Mouse (Mus musculus): Measurements from ENCODE around the gene Ap2a2. TPM values are rescaled to one million over a fixed set of nuclear protein-coding genes. Genes with fewer than 3 reads are reported as not detected.

Ap2a2 gene
- total and polyA plus RNA-seq, 3 experiments, result 34.7 to 67.9 (median 59.5) TPM

DNA sequence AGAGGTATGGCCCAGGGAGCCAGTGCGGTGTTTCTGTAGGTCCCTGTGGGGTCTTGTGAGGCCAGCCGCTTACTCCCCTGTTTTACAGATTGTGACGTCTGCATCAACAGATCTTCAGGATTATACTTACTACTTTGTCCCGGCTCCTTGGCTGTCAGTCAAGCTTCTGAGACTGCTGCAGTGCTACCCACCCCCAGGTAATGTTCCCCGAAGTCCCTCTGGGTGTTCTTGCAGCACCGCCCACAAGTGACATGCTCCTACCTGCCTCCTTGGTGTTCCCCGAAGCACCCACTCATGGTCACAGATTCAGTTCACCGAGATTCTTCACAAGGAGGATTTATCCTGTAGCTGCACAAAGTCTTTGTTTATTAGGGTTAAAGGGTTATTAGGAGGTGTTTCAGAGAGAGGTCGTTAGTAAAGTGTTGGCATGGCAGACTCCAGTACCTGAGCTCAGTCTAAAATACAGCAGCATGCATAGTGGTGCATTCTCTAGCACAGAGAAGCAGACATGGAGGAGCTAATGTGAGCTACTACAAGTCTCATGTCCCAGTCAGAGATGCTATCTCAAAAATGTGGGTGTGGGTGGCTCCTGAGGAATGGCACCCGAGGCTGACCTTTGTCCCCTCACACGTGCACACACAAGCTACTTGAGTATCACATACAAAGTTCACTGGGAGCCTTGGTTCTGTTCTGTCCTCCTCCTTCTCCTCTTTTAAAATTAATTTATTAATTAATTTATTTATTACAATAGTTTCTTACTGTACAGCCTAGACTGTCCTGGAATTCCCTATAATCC, 47.9 kb downstream of the Ap2a2 start:
- Histone ChIP-seq H3K9me3 (replicated peaks; ENCODE audit: insufficient read depth, low read length) (no peaks in the 10 kb centered on the region), H3K27me3 (ENCODE audit: control insufficient read depth in 1 of 2, insufficient read depth in 2 of 2, low read length in 2 of 2) (no peaks in the 10 kb centered on the region), H3K4me1 (ENCODE audit: control insufficient read depth in 1 of 2, insufficient read depth in 2 of 2, low read length in 2 of 2) (no peaks in the 10 kb centered on the region), H3K4me3 (ENCODE audit: control insufficient read depth in 1 of 2, insufficient read depth in 1 of 2, low read depth in 2 of 2, low read length in 2 of 2) (no peak overlapping the region), H3K79me2 (ENCODE audit: control insufficient read depth, insufficient read depth, low read length, poor library complexity) (no peaks in the 10 kb centered on the region), H3K9ac (ENCODE audit: control insufficient read depth, low read depth, low read length, poor library complexity, severe bottlenecking) (no peak overlapping the region), H3K36me3 (ENCODE audit: control insufficient read depth in 1 of 2, insufficient read depth in 2 of 2, low read length in 2 of 2) (peaks cover 0 to 7% of the 10 kb centered on the region in 2 experiments; a peak in 2 of 4 replicates), H3K27ac (ENCODE audit: control insufficient read depth, low read depth, low read length) (no peak overlapping the region)
- no peak for DNase-seq (ENCODE audit: low read depth, low spot score)
- TF ChIP-seq MAX (IDR thresholded peaks at IDR 0.05; ENCODE audit: low read length) (no peak), POLR2AphosphoS5 (IDR thresholded peaks at IDR 0.05; ENCODE audit: borderline replicate concordance, low read depth, low read length) (no peak), ZMIZ1 (IDR thresholded peaks at IDR 0.05; ENCODE audit: low read depth, low read length) (no peak)

- Histone ChIP-seq H3K36me3 (ENCODE audit: control insufficient read depth in 1 of 2, insufficient read depth in 2 of 2, low read length in 2 of 2) (peaks cover 0 to 7% of the 10 kb centered on the region in 2 experiments; a peak in 2 of 4 replicates), H3K9ac (ENCODE audit: control insufficient read depth, low read depth, low read length, poor library complexity, severe bottlenecking) (no peak overlapping the region), H3K4me1 (ENCODE audit: control insufficient read depth in 1 of 2, insufficient read depth in 2 of 2, low read length in 2 of 2) (no peaks in the 10 kb centered on the region), H3K4me3 (ENCODE audit: control insufficient read depth in 1 of 2, insufficient read depth in 1 of 2, low read depth in 2 of 2, low read length in 2 of 2) (no peak overlapping the region), H3K79me2 (ENCODE audit: control insufficient read depth, insufficient read depth, low read length, poor library complexity) (no peaks in the 10 kb centered on the region), H3K9me3 (replicated peaks; ENCODE audit: insufficient read depth, low read length) (no peaks in the 10 kb centered on the region), H3K27me3 (ENCODE audit: control insufficient read depth in 1 of 2, insufficient read depth in 2 of 2, low read length in 2 of 2) (no peaks in the 10 kb centered on the region), H3K27ac (ENCODE audit: control insufficient read depth, low read depth, low read length) (no peak overlapping the region)
- TF ChIP-seq SMC3 (IDR thresholded peaks at IDR 0.05; ENCODE audit: low read depth, low read length) (no peak), CTCF (IDR thresholded peaks at IDR 0.05 in 2 of 3, conservative IDR thresholded peaks at IDR 0.05 in 1 of 3; ENCODE audit: control insufficient read depth in 1 of 3, insufficient read depth in 1 of 3, low read depth in 2 of 3, low read length in 3 of 3, poor library complexity in 1 of 3, severe bottlenecking in 1 of 3) (no peak), MAZ (IDR thresholded peaks at IDR 0.05; ENCODE audit: low read depth, low read length) (no peak), MYC (IDR thresholded peaks at IDR 0.05; ENCODE audit: low read depth, low read length) (no peak), HCFC1 (IDR thresholded peaks at IDR 0.05; ENCODE audit: low read depth, low read length) (no peak), TCF12 (IDR thresholded peaks at IDR 0.05; ENCODE audit: low read depth, low read length) (no peak), ELF1 (IDR thresholded peaks at IDR 0.05; ENCODE audit: low read depth, low read length) (no peak), RAD21 (IDR thresholded peaks at IDR 0.05; ENCODE audit: low read depth, low read length) (no peak), GATA1 (IDR thresholded peaks at IDR 0.05; ENCODE audit: low read depth, low read length) (no peak), MAFK (IDR thresholded peaks at IDR 0.05; ENCODE audit: borderline replicate concordance, low read depth, low read length) (no peak), USF1 (IDR thresholded peaks at IDR 0.05; ENCODE audit: low read depth, low read length) (no peak), ZC3H11A (IDR thresholded peaks at IDR 0.05; ENCODE audit: low read depth, low read length) (no peak), KAT2A (conservative IDR thresholded peaks at IDR 0.05; ENCODE audit: low read depth, low read length) (no peak), CHD1 (IDR thresholded peaks at IDR 0.05; ENCODE audit: low read depth, low read length) (no peak), SIN3A (IDR thresholded peaks at IDR 0.05; ENCODE audit: low read length) (no peak), E2F4 (IDR thresholded peaks at IDR 0.05; ENCODE audit: borderline replicate concordance, low read depth, low read length) (no peak), USF2 (IDR thresholded peaks at IDR 0.05; ENCODE audit: borderline replicate concordance in 1 of 2, insufficient read depth in 1 of 2, low read depth in 1 of 2, low read length in 2 of 2) (no peak), ETS1 (IDR thresholded peaks at IDR 0.05; ENCODE audit: low read depth, low read length) (no peak), EP300 (IDR thresholded peaks at IDR 0.05; ENCODE audit: low read depth in 1 of 2, low read length in 2 of 2) (no peak)
- DNase-seq (ENCODE audit: low read depth, low spot score), result no peak
Measured at GRCm38 (mm10) chr7:141611711-141612370, 49.9 kb downstream of the Ap2a2 start.
